Mouse (Mus musculus) limb, embryonic 11.5 days (tissue): ENCODE results near the gene Ric8b. TPM values are rescaled to one million over a fixed set of nuclear protein-coding genes. Genes with fewer than 3 reads are reported as not detected.

Experiments
- ATAC-seq: fragments of 200-750 bp; cut with Nextera tagmentation; 2 replicates; pipeline ENCODE4 v1.8.0; 2017; ENCODE audit warnings: low read depth; ENCODE audit not compliant: insufficient number of reproducible peaks, low FRiP score, low TSS enrichment
- DNase-seq: peaks from one replicate; pipeline ENCODE4 v3.0.0-alpha.2; 2015; ENCODE audit warnings: low spot score
- H3K27ac ChIP-seq: fragments of 300-500 bp; sonication (generic); replicated peaks from 2 replicates; pipeline ENCODE4 v1.5.1; 2014; ENCODE audit warnings: low read depth, mild to moderate bottlenecking, low read length
- H3K27me3 ChIP-seq: fragments of 300-500 bp; sonication (generic); 2 replicates; pipeline ENCODE4 v1.6.1; 2014; ENCODE audit warnings: mild to moderate bottlenecking, low read length, mixed read lengths; ENCODE audit not compliant: control insufficient read depth, insufficient read depth
- H3K36me3 ChIP-seq: fragments of 300-500 bp; sonication (generic); 2 replicates; pipeline ENCODE4 v1.6.1; 2014; ENCODE audit warnings: mild to moderate bottlenecking, low read length, moderate library complexity, mixed read lengths; ENCODE audit not compliant: control insufficient read depth, insufficient read depth
- H3K4me1 ChIP-seq: fragments of 300-500 bp; sonication (generic); 2 replicates; pipeline ENCODE4 v1.6.1; 2014; ENCODE audit warnings: low read length, mixed read lengths; ENCODE audit not compliant: control insufficient read depth, insufficient read depth
- H3K4me2 ChIP-seq: fragments of 300-500 bp; sonication (generic); 2 replicates; pipeline ENCODE4 v1.6.1; 2014; ENCODE audit warnings: low read depth, mild to moderate bottlenecking, moderate library complexity; ENCODE audit not compliant: severe bottlenecking
- H3K4me3 ChIP-seq: fragments of 300-500 bp; sonication (generic); 2 replicates; pipeline ENCODE4 v1.5.1; 2014; ENCODE audit warnings: low read depth, low read length
- H3K9ac ChIP-seq: fragments of 300-500 bp; sonication (generic); 2 replicates; pipeline ENCODE4 v1.6.1; 2014; ENCODE audit warnings: mild to moderate bottlenecking, low read length
- H3K9me3 ChIP-seq: fragments of 300-500 bp; sonication (generic); 2 replicates; pipeline ENCODE4 v1.6.1; 2016; ENCODE audit warnings: low read length; ENCODE audit not compliant: control insufficient read depth
- WGBS: fragments of 180-500 bp; shearing (Covaris S2); extraction: QIAGEN DNeasy Blood & Tissue Kit; methylation state at CpG from one replicate; pipeline ENCODE4 v1.1.7; 2014; 5-methylcytosine and 5-hydroxymethylcytosine counted together
- polyA plus RNA-seq: library from polyadenylated mRNA; unstranded; fragments of >200 nt; fragmentation: Nextera tagmentation; extraction: Ambion mirVana; gene quantifications from 2 replicates; pipeline ENCODE4 v1.2.1, GENCODE M21; 2014

The Ric8b gene
- polyA plus RNA-seq, 1 experiment from 2014 or later, result 26.0 TPM

DNA sequence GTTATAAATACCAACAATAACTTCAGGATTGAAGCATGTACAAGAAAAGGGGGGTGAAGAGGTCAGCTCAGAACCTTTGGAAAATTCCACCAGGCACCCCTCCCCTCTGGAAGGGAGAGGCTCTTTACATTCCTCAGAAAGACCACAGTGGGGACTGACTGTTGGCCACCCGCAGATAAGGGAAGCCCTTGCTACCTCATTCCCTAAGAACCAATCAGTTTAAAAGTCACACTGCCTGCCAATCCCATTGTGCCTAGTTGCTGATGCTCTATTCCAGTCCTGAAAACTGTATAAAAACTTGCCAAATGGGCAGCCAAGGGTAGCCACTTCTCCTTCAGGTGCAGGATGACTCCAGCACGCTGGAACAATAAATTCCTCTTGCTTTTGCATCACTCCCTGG lies 137.5 kb downstream of the Ric8b start:
- WGBS, result 82% methylated on average over 2 of the region's 2 CpGs
- Histone ChIP-seq H3K9me3 (no peaks in the 10 kb centered on the region), H3K4me2 (no peak overlapping the region), H3K27me3 (no peaks in the 10 kb centered on the region), H3K36me3 (no peaks in the 10 kb centered on the region), H3K4me1 (no peaks in the 10 kb centered on the region), H3K9ac (no peak overlapping the region), H3K27ac (no peak overlapping the region), H3K4me3 (no peak overlapping the region)
- no peak for ATAC-seq
- DNase-seq, result no peak

Other genes starting within 250 kb of the Ric8b start
- gene Rfx4, start 161.6 kb upstream of the Ric8b start, polyA plus RNA-seq, result 0.40 and 1.3 TPM in 2 replicates
- gene Fhl4, start 184.9 kb downstream of the Ric8b start, polyA plus RNA-seq, result 1.1 and 1.5 TPM in 2 replicates
- 81.7 and 90.6 TPM in 2 replicates for gene Tmem263, start 185.0 kb downstream of the Ric8b start, polyA plus RNA-seq
- 24.4 and 27.6 TPM in 2 replicates for gene Mterf2, start 210.4 kb downstream of the Ric8b start, polyA plus RNA-seq